Mouse (Mus musculus): ENCODE results near the gene Unc119.

Gene Unc119

GRCm38 (mm10) chr11:78344328-78344889 lies 1.1 kb downstream of the Unc119 start:
- DNase-seq (ENCODE audit: low read depth, low spot score): no peak

- DNase-seq (ENCODE audit: low read depth, low spot score): no peak
Measured at GRCm38 (mm10) chr11:78344890-78345715, 1.8 kb downstream of the Unc119 start.

GRCm38 (mm10) chr11:78345801-78346200 lies 2.5 kb downstream of the Unc119 start:
- DNase-seq (ENCODE audit: low read depth, low spot score): no peak

- no peak for DNase-seq (ENCODE audit: low read depth, low spot score)
Measured at GRCm38 (mm10) chr11:78346326-78347069, 3.2 kb downstream of the Unc119 start.

- peak; percentile 79 for DNase-seq (ENCODE audit: low read depth, low spot score)
Measured at GRCm38 (mm10) chr11:78347070-78347754, 3.9 kb downstream of the Unc119 start.

- DNase-seq (ENCODE audit: low read depth, low spot score): no peak
Measured at GRCm38 (mm10) chr11:78347908-78348307, 4.6 kb downstream of the Unc119 start.

- no peak for DNase-seq (ENCODE audit: low read depth, low spot score)
Measured at GRCm38 (mm10) chr11:78348474-78348873, 5.2 kb downstream of the Unc119 start.

- no peak for DNase-seq (ENCODE audit: low read depth, low spot score)
Measured at GRCm38 (mm10) chr11:78349441-78350358, 6.4 kb downstream of the Unc119 start.

GRCm38 (mm10) chr11:78353081-78353480 lies 9.8 kb downstream of the Unc119 start:
- no peak for DNase-seq (ENCODE audit: low read depth, low spot score)

- DNase-seq (ENCODE audit: low read depth, low spot score): no peak
Measured at GRCm38 (mm10) chr11:78354905-78355304, 11.6 kb downstream of the Unc119 start.

- DNase-seq (ENCODE audit: low read depth, low spot score): peak; percentile 78
Measured at GRCm38 (mm10) chr11:78355471-78356238, 12.4 kb downstream of the Unc119 start.

- no peak for DNase-seq (ENCODE audit: low read depth, low spot score)
Measured at GRCm38 (mm10) chr11:78358330-78359007, 15.2 kb downstream of the Unc119 start.

GRCm38 (mm10) chr11:78360125-78360788 lies 17.0 kb downstream of the Unc119 start:
- DNase-seq (ENCODE audit: low read depth, low spot score): peak; percentile 79

GRCm38 (mm10) chr11:78360789-78361131 lies 17.5 kb downstream of the Unc119 start:
- DNase-seq (ENCODE audit: low read depth, low spot score): no peak

GRCm38 (mm10) chr11:78363309-78364007 lies 20.2 kb downstream of the Unc119 start:
- DNase-seq (ENCODE audit: low read depth, low spot score): no peak

GRCm38 (mm10) chr11:78364103-78364502 lies 20.8 kb downstream of the Unc119 start:
- no peak for DNase-seq (ENCODE audit: low read depth, low spot score)

- no peak for DNase-seq (ENCODE audit: low read depth, low spot score)
Measured at GRCm38 (mm10) chr11:78367456-78368225, 24.4 kb downstream of the Unc119 start.

GRCm38 (mm10) chr11:78370389-78370788 lies 27.1 kb downstream of the Unc119 start:
- no peak for DNase-seq (ENCODE audit: low read depth, low spot score)
